Mouse (Mus musculus) hindbrain, embryonic 14.5 days (tissue): ENCODE data around the gene Prr18. TPM values are rescaled to one million over a fixed set of nuclear protein-coding genes. Genes with fewer than 3 reads are reported as not detected.

Experiments
- polyA plus RNA-seq: library from polyadenylated mRNA; unstranded; fragments of >200 nt; fragmentation: Nextera tagmentation; extraction: Ambion mirVana; gene quantifications from 2 replicates; pipeline ENCODE4 v1.2.1, GENCODE M21; 2014

Gene Prr18
- polyA plus RNA-seq, 1 experiment from 2014 or later = 20.9 TPM

Other genes starting within 250 kb of the Prr18 start
- gene Gm49673, start 189.7 kb upstream of the Prr18 start, polyA plus RNA-seq = 0.12 and 0.27 TPM in 2 replicates
- gene Rnaset2a, start 189.4 kb upstream of the Prr18 start, polyA plus RNA-seq = 18.7 and 20.0 TPM in 2 replicates
- gene Fgfr1op, start 172.0 kb upstream of the Prr18 start, polyA plus RNA-seq = 32.2 and 39.6 TPM in 2 replicates
- not detected in 2 replicates for gene Ccr6, start 101.4 kb upstream of the Prr18 start, polyA plus RNA-seq
- gene Mpc1, start 54.6 kb upstream of the Prr18 start, polyA plus RNA-seq = 380 and 389 TPM in 2 replicates
- gene Sft2d1, start 26.4 kb upstream of the Prr18 start, polyA plus RNA-seq = 152 and 175 TPM in 2 replicates
- gene T2, start 18.5 kb downstream of the Prr18 start, polyA plus RNA-seq = 0.31 and 0.53 TPM in 2 replicates
- gene T, start 97.0 kb downstream of the Prr18 start, polyA plus RNA-seq = 0.22 and 0.27 TPM in 2 replicates
- 14.7 and 15.8 TPM in 2 replicates for gene Pde10a, start 187.9 kb downstream of the Prr18 start, polyA plus RNA-seq
- not detected in 2 replicates for gene Gm17087, start 229.5 kb downstream of the Prr18 start, polyA plus RNA-seq